Mouse (Mus musculus) kidney, adult 2 months (tissue): ENCODE measurements at regions not wholly inside any gene's neighbourhood (a gene's known extent, or its start where the extent isn't known, plus 50 kb on each side); places are given as distances from the start of the nearest gene placed in this dataset.

Experiments
- CTCF ChIP-seq: fragments of 200-500 bp; conservative IDR thresholded peaks from 2 replicates; pipeline ENCODE4 v1.5.1; 2011; ENCODE audit warnings: low read depth, mild to moderate bottlenecking, control low read depth, low read length, moderate library complexity, mixed read lengths; ENCODE audit not compliant: insufficient read depth, insufficient read length
- POLR2A ChIP-seq: fragments of 200-500 bp; IDR thresholded peaks from one replicate; pipeline ENCODE4 v1.6.1; 2011; ENCODE audit warnings: low read depth, low read length, control low read depth

GRCm38 (mm10) chr16:77852066-77852781, 250.3 kb upstream of the Gm11146 start:
- TF ChIP-seq POLR2A (no peak), CTCF (no peak)
